Mouse (Mus musculus) kidney, adult 2 months (tissue): Measurements from ENCODE around the gene Lrrc51.

Source experiments
- CTCF ChIP-seq: fragments of 200-500 bp; conservative IDR thresholded peaks from 2 replicates; pipeline ENCODE4 v1.5.1; 2011; ENCODE audit warnings: low read depth, mild to moderate bottlenecking, control low read depth, low read length, moderate library complexity, mixed read lengths; ENCODE audit not compliant: insufficient read depth, insufficient read length
- POLR2A ChIP-seq: fragments of 200-500 bp; IDR thresholded peaks from one replicate; pipeline ENCODE4 v1.6.1; 2011; ENCODE audit warnings: low read depth, low read length, control low read depth

- TF ChIP-seq CTCF (no peak), POLR2A (no peak)
These were observed 23.6 kb downstream of the Lrrc51 start for GRCm38 (mm10) chr7:101910138-101910537.
